Mouse (Mus musculus): ENCODE data around the gene Chrnb2. TPM values are rescaled to one million over a fixed set of nuclear protein-coding genes. Genes with fewer than 3 reads are reported as not detected.

The Chrnb2 gene
- polyA plus RNA-seq, 1 experiment from 2014 or later = 0.56 TPM

DNA sequence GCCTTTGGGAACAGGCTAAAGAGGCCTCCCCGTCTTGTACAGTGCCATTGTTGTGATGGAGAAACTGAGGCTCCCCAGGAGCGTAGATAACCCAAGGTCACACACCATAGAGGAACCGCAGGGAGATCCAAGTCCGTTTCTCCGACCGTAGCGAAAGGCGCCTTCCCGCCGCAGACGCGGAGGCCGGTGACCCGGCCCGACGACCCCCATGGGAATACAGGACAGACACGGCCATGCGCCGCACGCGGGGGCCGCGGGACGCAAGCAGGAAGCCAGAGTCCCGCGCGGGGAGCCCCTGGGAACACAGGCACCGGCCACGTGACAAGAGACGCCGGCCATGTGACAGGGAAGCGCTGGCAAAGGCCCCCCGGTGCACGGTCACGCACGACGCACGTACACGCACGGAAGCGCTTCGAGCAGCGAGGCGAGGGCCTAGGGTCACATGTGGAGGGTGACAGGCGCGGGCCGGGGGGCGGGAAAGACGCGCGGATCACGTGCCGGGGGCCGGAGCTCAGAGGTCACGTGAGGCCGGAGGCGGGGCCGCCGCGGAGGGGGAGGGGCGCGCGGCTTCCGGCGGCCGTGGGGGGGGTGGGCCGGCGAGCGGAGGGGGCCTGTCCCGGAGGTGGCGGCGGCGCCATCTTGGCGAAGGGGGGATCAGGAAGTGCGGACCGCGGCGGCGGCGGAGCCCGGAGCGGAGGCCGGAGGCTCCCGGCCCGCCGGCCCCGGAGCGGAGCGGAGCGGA is 8.7 kb upstream of the Chrnb2 start, which contains the start of gene Ube2q1:
TSS of gene Ube2q1 (plus strand) at position 649 of the 742 bp plus-strand sequence.
- H3K36me3 ChIP-seq = peaks cover 32% of the 10 kb centered on the region
- H3K27ac ChIP-seq = peak within 1 kb of the TSS; percentile 99
- WGBS = under 1% methylated on average over 82 of the region's 90 CpGs
- H3K4me1 ChIP-seq = peaks cover 38% of the 10 kb centered on the region
- peak within 1 kb of the TSS; percentile 89 for H3K4me3 ChIP-seq
- no peaks in the 10 kb centered on the region for H3K27me3 ChIP-seq (ENCODE audit: low read depth, poor library complexity, severe bottlenecking)
- peak; percentile 97 for DNase-seq (ENCODE audit: low spot score)
- no peaks in the 10 kb centered on the region for H3K9me3 ChIP-seq (replicated peaks)

DNA sequence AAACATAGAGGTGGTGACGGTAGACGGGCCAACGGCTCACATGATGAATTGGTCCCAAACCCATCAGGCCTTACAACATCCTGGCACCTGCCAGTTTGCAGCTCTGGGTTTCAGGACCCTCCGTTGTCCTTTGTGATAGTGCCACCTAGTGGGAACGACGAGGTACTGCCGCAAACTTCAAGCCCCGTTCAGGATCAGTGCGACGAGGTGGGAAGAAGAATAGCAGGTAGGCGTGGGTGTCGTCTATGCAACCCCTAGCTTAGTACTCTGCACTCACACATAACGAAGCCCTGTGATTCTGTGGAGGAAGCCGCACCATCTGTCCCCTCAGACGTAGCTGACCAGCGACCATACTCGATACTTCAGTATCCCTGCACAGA is 8.1 kb upstream of the Chrnb2 start:
- DNase-seq (ENCODE audit: low spot score) = peak; percentile 86
- no peaks in the 10 kb centered on the region for H3K27me3 ChIP-seq (ENCODE audit: low read depth, poor library complexity, severe bottlenecking)
- H3K36me3 ChIP-seq = peaks cover 26% of the 10 kb centered on the region
- 1% methylated on average over 17 of the region's 17 CpGs for WGBS
- peak overlapping the region; percentile 99 for H3K27ac ChIP-seq
- no peaks in the 10 kb centered on the region for H3K9me3 ChIP-seq (replicated peaks)
- peak overlapping the region; percentile 89 for H3K4me3 ChIP-seq
- peaks cover 38% of the 10 kb centered on the region for H3K4me1 ChIP-seq

DNA sequence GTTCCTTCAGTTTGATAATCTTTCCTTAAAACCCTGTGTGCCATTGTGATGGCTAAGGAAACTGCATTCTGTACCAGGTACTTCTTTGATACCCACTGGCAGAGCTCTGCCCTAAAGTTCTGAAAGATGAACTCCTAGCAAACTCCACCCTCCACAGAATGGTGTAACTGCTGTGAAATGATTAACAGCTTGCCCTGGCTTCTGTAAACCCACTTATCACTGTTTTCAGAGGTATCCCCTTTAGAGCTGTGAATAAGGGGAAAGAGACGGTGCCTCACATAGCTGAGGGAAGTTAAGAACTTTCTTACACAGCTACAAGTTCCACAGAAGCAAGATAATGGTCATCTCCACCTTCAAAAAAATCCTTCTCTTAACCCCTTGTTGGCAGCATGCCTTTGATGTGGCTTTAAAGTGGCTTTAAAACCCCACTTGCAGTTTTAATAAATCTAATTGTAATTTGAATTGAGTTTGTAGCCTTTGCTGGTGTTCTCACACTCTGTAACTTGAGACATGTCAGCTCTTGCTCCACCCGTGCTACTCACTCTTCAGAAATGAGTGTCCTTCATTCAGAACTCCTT is 6.1 kb upstream of the Chrnb2 start:
- Histone ChIP-seq H3K36me3 (peaks cover 6% of the 10 kb centered on the region), H3K9me3 (replicated peaks) (no peaks in the 10 kb centered on the region), H3K27ac (no peak overlapping the region), H3K4me3 (no peak overlapping the region), H3K27me3 (ENCODE audit: low read depth, poor library complexity, severe bottlenecking) (peaks cover 2% of the 10 kb centered on the region; the same call in 1 of the 2 replicates), H3K4me1 (peaks cover 32% of the 10 kb centered on the region)
- WGBS = 47% methylated on average over 2 of the region's 2 CpGs
- DNase-seq (ENCODE audit: low spot score) = no peak

DNA sequence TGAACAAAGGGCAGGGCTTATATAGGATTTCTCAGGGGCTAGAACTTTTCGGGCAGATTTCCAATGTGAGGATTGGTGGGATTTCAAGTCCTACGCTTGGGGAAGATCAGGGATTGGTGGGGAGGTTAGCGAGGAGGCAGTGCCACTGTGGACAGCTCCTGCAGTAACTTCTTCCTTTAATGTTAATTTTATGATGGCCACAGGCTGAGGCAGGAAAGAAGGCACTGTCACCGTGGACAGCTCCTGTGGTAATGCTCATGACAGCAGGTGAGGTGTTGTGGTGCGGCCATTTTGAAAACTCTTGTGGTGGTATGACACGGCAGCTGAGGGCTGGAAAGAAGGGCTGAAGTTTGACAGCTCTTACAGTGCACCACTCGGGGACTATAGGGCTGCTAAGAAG is 5.2 kb upstream of the Chrnb2 start:
- no peak for DNase-seq (ENCODE audit: low spot score)
- Histone ChIP-seq H3K36me3 (no peaks in the 10 kb centered on the region), H3K27ac (no peak overlapping the region), H3K4me3 (no peak overlapping the region), H3K4me1 (peaks cover 24% of the 10 kb centered on the region), H3K27me3 (ENCODE audit: low read depth, poor library complexity, severe bottlenecking) (peaks cover 12% of the 10 kb centered on the region), H3K9me3 (replicated peaks) (no peaks in the 10 kb centered on the region)
- WGBS = 70% methylated on average over 7 of the region's 7 CpGs

DNA sequence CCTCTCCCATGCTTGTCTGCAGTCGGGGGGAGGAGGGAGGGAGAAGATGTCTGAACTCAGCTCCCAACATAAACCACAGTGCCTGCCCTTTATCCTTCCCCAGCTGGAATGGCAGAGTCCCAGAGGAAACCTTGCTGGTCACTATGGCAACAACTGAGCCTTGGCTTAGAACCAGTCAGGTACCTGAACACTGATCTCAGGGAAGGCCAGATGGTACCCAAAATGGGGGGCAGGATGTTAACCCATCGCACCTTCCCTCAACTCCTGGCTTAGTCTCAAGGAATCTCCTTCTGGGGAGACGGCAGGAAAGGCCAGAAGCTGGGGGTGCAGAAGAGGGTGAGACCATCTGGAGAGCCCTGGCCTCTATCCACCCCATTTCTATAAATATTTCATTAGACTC is 4.6 kb downstream of the Chrnb2 start:
- 87% methylated on average over 2 of the region's 3 CpGs for WGBS
- H3K9me3 ChIP-seq (replicated peaks) = no peaks in the 10 kb centered on the region
- H3K4me1 ChIP-seq = peaks cover 30% of the 10 kb centered on the region
- H3K36me3 ChIP-seq = no peaks in the 10 kb centered on the region
- no peak overlapping the region for H3K4me3 ChIP-seq
- H3K27me3 ChIP-seq (ENCODE audit: low read depth, poor library complexity, severe bottlenecking) = peaks cover 19% of the 10 kb centered on the region
- no peak overlapping the region for H3K27ac ChIP-seq
- no peak for DNase-seq (ENCODE audit: low spot score)

DNA sequence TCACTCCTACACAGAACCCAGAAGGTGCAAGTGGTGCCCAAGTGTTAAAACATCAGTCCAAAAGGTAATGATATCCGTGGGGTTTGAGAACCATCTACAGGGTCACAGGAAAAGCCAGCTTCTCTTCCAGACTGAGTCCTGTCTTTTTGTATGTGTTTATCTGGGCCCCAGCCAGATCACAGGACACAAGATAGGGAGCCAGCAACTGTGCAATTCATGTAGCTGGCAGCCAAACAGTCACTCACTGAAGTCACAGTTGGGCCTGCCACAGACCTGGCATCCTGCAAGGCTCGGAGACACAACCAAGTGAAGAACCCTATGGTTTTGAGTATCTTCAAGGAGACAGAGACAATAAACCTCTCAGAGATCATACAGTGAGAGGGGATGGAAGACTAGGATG is 6.6 kb downstream of the Chrnb2 start:
- Histone ChIP-seq H3K27me3 (ENCODE audit: low read depth, poor library complexity, severe bottlenecking) (0 out of 2 replicates have a peak, but pooled peaks cover under 1% of the 10 kb centered on the region), H3K9me3 (replicated peaks) (no peaks in the 10 kb centered on the region), H3K4me3 (no peak overlapping the region), H3K36me3 (peaks cover 2% of the 10 kb centered on the region; the same call in 1 of the 2 replicates), H3K27ac (no peak overlapping the region), H3K4me1 (peaks cover 18% of the 10 kb centered on the region)
- WGBS = 82% methylated on average over 2 of the region's 2 CpGs
- DNase-seq (ENCODE audit: low spot score) = no peak

DNA sequence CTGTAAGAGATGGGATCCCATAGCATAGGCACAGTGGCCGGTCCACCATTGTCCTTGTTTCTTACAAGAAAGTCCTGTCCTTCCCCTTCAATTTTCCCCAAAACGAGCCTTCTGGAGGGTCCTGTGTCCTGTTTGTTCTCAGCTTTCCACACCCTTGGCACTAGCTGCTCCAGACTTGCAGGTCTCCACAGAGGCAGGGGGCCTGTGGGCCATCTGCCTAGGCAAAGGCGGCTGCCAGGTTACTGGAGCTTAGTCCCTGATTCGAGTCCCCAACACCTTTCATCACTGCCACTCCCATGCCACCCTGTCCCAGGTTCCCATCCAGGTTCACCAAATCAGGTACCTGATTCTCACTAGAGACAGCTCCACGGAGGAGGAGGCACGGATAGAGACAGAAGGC is 9.1 kb downstream of the Chrnb2 start:
- Histone ChIP-seq H3K4me1 (peaks cover 13% of the 10 kb centered on the region), H3K4me3 (no peak overlapping the region), H3K27me3 (ENCODE audit: low read depth, poor library complexity, severe bottlenecking) (no peaks in the 10 kb centered on the region), H3K9me3 (replicated peaks) (no peaks in the 10 kb centered on the region), H3K36me3 (peaks cover 28% of the 10 kb centered on the region), H3K27ac (no peak overlapping the region)
- 78% methylated on average over 6 of the region's 6 CpGs for WGBS
- DNase-seq (ENCODE audit: low spot score) = no peak

DNA sequence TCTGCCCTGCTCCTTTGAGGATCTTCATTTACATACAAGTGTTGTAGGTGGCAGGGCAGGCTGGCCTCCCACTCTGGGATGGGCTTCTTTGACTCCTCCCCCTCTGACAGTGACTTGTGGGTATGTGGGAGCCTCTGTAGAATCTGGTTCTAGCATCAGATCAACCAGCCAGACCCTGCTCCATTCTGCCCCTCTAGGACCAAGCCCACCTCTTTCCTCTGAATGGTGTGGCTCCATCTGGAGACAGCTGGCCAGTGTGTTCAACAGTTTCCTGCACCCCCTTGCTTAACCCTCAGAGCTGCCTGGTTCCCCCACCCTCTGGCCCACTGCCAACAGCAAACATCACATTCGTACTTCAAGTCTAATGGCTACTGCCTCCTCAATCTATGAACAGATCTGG is 12.1 kb downstream of the Chrnb2 start:
- WGBS = 79% methylated on average over 1 of the region's 1 CpGs
- no peak overlapping the region for H3K27ac ChIP-seq
- H3K27me3 ChIP-seq (ENCODE audit: low read depth, poor library complexity, severe bottlenecking) = no peaks in the 10 kb centered on the region
- H3K9me3 ChIP-seq (replicated peaks) = no peaks in the 10 kb centered on the region
- H3K4me3 ChIP-seq = no peak overlapping the region
- H3K4me1 ChIP-seq = peaks cover 19% of the 10 kb centered on the region
- DNase-seq (ENCODE audit: low spot score) = no peak
- peaks cover 55% of the 10 kb centered on the region for H3K36me3 ChIP-seq

DNA sequence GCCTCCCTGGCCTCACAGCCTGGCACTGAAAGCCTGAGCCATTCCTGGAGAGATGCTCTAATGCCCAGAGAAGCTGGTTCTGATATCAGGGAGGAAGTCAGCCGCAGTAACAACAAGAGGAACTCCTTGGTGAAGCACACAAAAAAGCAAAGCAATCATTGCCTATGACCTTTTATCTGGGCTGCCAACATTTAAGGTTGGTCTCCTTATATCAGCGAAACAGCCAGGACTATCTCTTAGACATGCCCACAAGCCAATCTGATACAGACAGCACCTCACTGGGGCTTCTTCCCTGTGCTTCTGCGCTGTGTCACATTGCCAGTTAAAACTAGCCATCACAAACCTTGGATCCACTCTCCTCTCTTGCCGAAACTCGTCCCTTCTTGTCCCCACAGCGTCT is 25.9 kb downstream of the Chrnb2 start:
- Histone ChIP-seq H3K27me3 (ENCODE audit: low read depth, poor library complexity, severe bottlenecking) (no peaks in the 10 kb centered on the region), H3K27ac (no peak overlapping the region), H3K4me3 (no peak overlapping the region), H3K4me1 (no peaks in the 10 kb centered on the region), H3K9me3 (replicated peaks) (no peaks in the 10 kb centered on the region), H3K36me3 (peaks cover 81% of the 10 kb centered on the region)
- 92% methylated on average over 6 of the region's 6 CpGs for WGBS
- DNase-seq (ENCODE audit: low spot score) = no peak

DNA sequence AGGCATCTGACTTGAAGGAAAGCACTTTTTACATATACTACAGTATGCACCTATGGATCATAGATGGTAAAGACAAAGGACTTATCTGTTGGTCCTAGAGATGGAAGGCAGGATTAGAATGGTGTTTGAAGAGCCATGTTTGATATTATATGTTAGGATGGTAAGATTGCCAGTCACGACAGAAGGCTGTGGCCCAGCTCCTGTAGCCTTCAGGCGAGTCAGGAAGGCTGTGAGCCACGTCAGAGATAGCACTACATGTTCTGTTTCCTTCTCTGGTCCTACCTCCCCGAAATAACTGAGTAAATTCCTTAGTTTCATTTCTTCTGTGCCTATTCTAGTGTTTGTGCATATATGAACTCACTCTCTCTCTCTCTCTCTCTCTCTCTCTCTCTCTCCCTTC is 32.3 kb downstream of the Chrnb2 start:
- Histone ChIP-seq H3K4me1 (peaks cover 18% of the 10 kb centered on the region), H3K27me3 (ENCODE audit: low read depth, poor library complexity, severe bottlenecking) (no peaks in the 10 kb centered on the region), H3K36me3 (peaks cover 21% of the 10 kb centered on the region), H3K27ac (no peak overlapping the region), H3K9me3 (replicated peaks) (no peaks in the 10 kb centered on the region), H3K4me3 (no peak overlapping the region)
- DNase-seq (ENCODE audit: low spot score) = no peak
- 88% methylated on average over 4 of the region's 4 CpGs for WGBS

DNA sequence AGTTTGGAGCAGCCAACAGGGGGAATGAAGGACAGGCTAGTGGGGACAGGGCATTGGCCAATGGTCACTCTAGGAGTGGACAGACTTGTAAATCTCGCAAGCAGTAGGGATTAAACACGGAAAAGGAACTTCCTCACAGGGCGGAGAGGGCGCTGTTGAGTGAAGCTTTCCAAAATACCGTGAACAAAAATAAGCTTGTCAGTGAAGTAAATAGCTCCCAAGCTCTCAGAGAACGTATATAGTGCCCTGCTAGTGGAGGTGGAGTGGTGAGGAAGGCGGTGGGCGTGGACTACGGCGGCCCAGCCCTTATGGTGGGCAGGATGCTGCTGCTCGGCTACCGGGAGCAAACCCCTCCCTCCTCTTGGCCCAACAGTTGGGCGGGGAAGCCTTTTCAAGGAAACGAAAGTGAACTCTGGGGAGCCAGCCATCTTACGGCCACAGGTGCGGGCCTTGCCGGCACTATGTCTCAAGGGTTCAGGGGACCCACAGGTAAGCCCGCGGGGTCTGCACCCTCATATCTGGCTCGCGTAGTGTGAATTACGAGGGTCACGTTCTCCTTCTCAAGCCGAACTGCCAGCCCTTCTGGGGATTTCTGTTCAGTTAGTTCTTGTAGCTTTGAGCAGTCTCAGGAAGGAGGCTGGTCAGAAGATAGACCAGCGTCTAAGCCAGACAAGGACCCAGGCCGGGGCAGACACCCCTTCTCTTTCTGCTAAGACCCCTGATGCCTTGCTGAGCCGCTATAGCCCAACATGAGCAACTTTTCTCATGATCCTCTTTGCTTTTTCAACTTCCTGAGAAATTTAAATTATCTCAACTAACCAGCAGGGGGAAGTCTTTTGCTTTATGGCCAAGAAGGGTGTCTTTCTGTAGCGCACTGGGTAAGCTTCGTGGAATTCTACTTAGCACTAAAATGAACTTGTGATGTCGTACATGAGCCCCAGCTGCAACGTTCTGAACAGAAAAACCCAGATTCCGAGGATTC is 33.8 kb downstream of the Chrnb2 start:
- 5% methylated on average over 32 of the region's 32 CpGs for WGBS
- H3K36me3 ChIP-seq = peaks cover 7% of the 10 kb centered on the region
- H3K4me1 ChIP-seq = peaks cover 18% of the 10 kb centered on the region
- peak; percentile 76 for DNase-seq (ENCODE audit: low spot score)
- H3K9me3 ChIP-seq (replicated peaks) = no peaks in the 10 kb centered on the region
- no peaks in the 10 kb centered on the region for H3K27me3 ChIP-seq (ENCODE audit: low read depth, poor library complexity, severe bottlenecking)
- H3K27ac ChIP-seq = peak overlapping the region; percentile 78
- H3K4me3 ChIP-seq = peak overlapping the region; percentile 64

DNA sequence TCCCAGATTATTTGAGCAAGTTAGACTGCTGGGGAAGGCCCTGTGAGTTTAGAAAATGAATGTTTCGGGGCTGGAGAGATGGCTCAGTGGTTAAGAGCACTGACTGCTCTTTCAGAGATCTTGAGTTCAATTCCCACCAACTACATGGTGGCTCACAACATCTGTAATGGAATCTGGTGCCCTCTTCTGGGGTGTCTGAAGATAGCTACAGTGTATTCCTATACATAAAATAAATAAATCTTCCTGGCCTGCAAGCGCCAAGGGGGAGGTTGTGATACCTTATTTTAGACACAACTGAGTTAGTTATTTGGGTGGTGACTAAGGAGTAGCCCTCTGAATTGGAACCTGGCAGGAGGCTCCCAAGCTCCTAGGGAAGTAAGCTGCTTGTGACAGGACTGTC is 35.6 kb downstream of the Chrnb2 start:
- no peak for DNase-seq (ENCODE audit: low spot score)
- WGBS = 87% methylated on average over 2 of the region's 2 CpGs
- no peak overlapping the region for H3K4me3 ChIP-seq
- no peaks in the 10 kb centered on the region for H3K36me3 ChIP-seq
- no peaks in the 10 kb centered on the region for H3K27me3 ChIP-seq (ENCODE audit: low read depth, poor library complexity, severe bottlenecking)
- no peak overlapping the region for H3K27ac ChIP-seq
- H3K4me1 ChIP-seq = peaks cover 18% of the 10 kb centered on the region
- H3K9me3 ChIP-seq (replicated peaks) = no peaks in the 10 kb centered on the region

DNA sequence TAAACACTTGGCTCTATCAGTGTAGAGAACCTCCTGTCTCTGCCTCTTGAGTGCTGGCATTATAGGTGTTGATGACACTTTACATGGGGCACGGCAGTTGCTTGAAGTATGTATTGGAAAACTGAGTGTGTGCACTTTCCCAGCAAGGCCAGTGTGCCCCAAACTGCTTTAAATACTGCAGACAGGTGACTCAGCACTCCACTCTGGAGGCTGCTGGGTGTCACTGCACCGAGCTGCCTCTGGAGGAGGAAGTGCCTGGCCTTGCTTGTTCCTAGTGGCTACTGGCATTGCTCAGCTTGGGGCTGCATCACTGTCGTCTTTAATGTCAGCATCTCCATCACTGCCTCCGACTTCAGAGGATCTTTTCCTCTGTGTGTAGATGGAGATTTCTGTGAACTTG is 37.4 kb downstream of the Chrnb2 start:
- H3K27me3 ChIP-seq (ENCODE audit: low read depth, poor library complexity, severe bottlenecking) = no peaks in the 10 kb centered on the region
- H3K36me3 ChIP-seq = no peaks in the 10 kb centered on the region
- H3K4me3 ChIP-seq = no peak overlapping the region

More for the DNA sequence above, 37.4 kb downstream of the Chrnb2 start:
- no peak for DNase-seq (ENCODE audit: low spot score)
- Histone ChIP-seq H3K9me3 (replicated peaks) (no peaks in the 10 kb centered on the region), H3K4me1 (peaks cover 18% of the 10 kb centered on the region), H3K27ac (no peak overlapping the region)
- 28% methylated on average over 4 of the region's 4 CpGs for WGBS

Measured in limb, embryonic 10.5 days (tissue).